Mouse (Mus musculus) MEL (cell line): ENCODE data around the gene Chd3. TPM values are rescaled to one million over a fixed set of nuclear protein-coding genes. Genes with fewer than 3 reads are reported as not detected.
A peak's percentile ranks its signal among the peaks of the same experiment; 100 is the strongest.

Experiments used
- DNase-seq: peaks from one replicate; pipeline ENCODE4 v3.0.0; 2011; ENCODE audit warnings: low read depth, low spot score
- H3K27ac ChIP-seq: 2 replicates; pipeline ENCODE4 v1.5.1; 2012; ENCODE audit warnings: low read depth, mild to moderate bottlenecking, control low read depth, low read length, moderate library complexity; ENCODE audit not compliant: control insufficient read depth
- H3K27me3 ChIP-seq, 2 experiments: fragments of 150-350 bp in 1 of 2; sonication (generic) in 1 of 2; 2 replicates each; pipeline ENCODE4 v1.6.1; 2012; ENCODE audit warnings: low read length in 2 of 2, mild to moderate bottlenecking in 2 of 2, improper control_type of control experiment in 1 of 2, moderate library complexity in 1 of 2; ENCODE audit not compliant: insufficient read depth in 2 of 2, control insufficient read depth in 1 of 2
- H3K36me3 ChIP-seq, 2 experiments: 2 replicates each; pipeline ENCODE4 v1.6.1; 2012 to 2014; ENCODE audit warnings: low read length in 2 of 2, improper control_type of control experiment in 1 of 2, inconsistent platforms in 1 of 2, mild to moderate bottlenecking in 1 of 2; ENCODE audit not compliant: insufficient read depth in 2 of 2, control insufficient read depth in 1 of 2
- H3K4me1 ChIP-seq, 2 experiments: fragments of 150-350 bp in 1 of 2; sonication (generic) in 1 of 2; 2 replicates each; pipeline ENCODE4 v1.6.1; 2012; ENCODE audit warnings: low read length in 2 of 2, improper control_type of control experiment in 1 of 2, mild to moderate bottlenecking in 1 of 2; ENCODE audit not compliant: insufficient read depth in 2 of 2, control insufficient read depth in 1 of 2
- H3K4me3 ChIP-seq, 2 experiments: fragments of 150-350 bp in 1 of 2; sonication (generic) in 1 of 2; 2 replicates each; pipeline ENCODE4 v1.5.1; 2012; ENCODE audit warnings: low read depth in 2 of 2, low read length in 2 of 2, mild to moderate bottlenecking in 2 of 2, moderate library complexity in 2 of 2, control low read depth in 1 of 2, improper control_type of control experiment in 1 of 2; ENCODE audit not compliant: control insufficient read depth in 1 of 2, insufficient read depth in 1 of 2
- H3K79me2 ChIP-seq: 2 replicates; pipeline ENCODE4 v1.6.1; 2012; ENCODE audit warnings: mild to moderate bottlenecking, low read length, moderate library complexity; ENCODE audit not compliant: control insufficient read depth, poor library complexity, insufficient read depth
- H3K9ac ChIP-seq: 2 replicates; pipeline ENCODE4 v1.6.1; 2012; ENCODE audit warnings: low read depth, mild to moderate bottlenecking, control low read depth, low read length, moderate library complexity; ENCODE audit not compliant: control insufficient read depth, poor library complexity, severe bottlenecking
- H3K9me3 ChIP-seq: fragments of 150-350 bp; sonication (generic); replicated peaks from 2 replicates; pipeline ENCODE4 v1.6.1; 2012; ENCODE audit warnings: mild to moderate bottlenecking, low read length, improper control_type of control experiment, moderate library complexity; ENCODE audit not compliant: insufficient read depth
- BHLHE40 ChIP-seq: IDR thresholded peaks from 2 replicates; pipeline ENCODE4 v1.6.1; 2012; ENCODE audit warnings: low read depth, mild to moderate bottlenecking, inconsistent platforms, low read length, improper control_type of control experiment, borderline replicate concordance
- CHD1 ChIP-seq: IDR thresholded peaks from 2 replicates; pipeline ENCODE4 v1.6.1; 2012; ENCODE audit warnings: low read depth, mild to moderate bottlenecking, inconsistent platforms, low read length, improper control_type of control experiment
- CHD2 ChIP-seq: IDR thresholded peaks from 2 replicates; pipeline ENCODE4 v1.6.1; 2011; ENCODE audit warnings: low read length, improper control_type of control experiment
- CTCF ChIP-seq, 3 experiments: IDR thresholded peaks in 2 of 3; conservative IDR thresholded peaks in 1 of 3; 2 replicates each; pipeline ENCODE4 v1.5.1; 2011 to 2012; ENCODE audit warnings: low read length in 3 of 3, low read depth in 2 of 3, mild to moderate bottlenecking in 2 of 3, improper control_type of control experiment in 1 of 3, inconsistent platforms in 1 of 3, mixed read lengths in 1 of 3, moderate library complexity in 1 of 3; ENCODE audit not compliant: control insufficient read depth in 1 of 3, insufficient read depth in 1 of 3, poor library complexity in 1 of 3, severe bottlenecking in 1 of 3
- ELF1 ChIP-seq: IDR thresholded peaks from 2 replicates; pipeline ENCODE4 v1.6.1; 2014; ENCODE audit warnings: low read depth, mild to moderate bottlenecking, inconsistent platforms, low read length, improper control_type of control experiment, moderate library complexity
- ETS1 ChIP-seq: IDR thresholded peaks from 2 replicates; pipeline ENCODE4 v1.6.1; 2012; ENCODE audit warnings: low read depth, mild to moderate bottlenecking, inconsistent platforms, low read length, improper control_type of control experiment, moderate library complexity
- GABPA ChIP-seq: IDR thresholded peaks from 2 replicates; pipeline ENCODE4 v1.6.1; 2012; ENCODE audit warnings: low read depth, mild to moderate bottlenecking, inconsistent platforms, low read length, improper control_type of control experiment, moderate library complexity
- GATA1 ChIP-seq: IDR thresholded peaks from 2 replicates; pipeline ENCODE4 v1.6.1; 2011; ENCODE audit warnings: low read depth, low read length, improper control_type of control experiment
- HCFC1 ChIP-seq: IDR thresholded peaks from 2 replicates; pipeline ENCODE4 v1.6.1; 2012; ENCODE audit warnings: low read depth, mild to moderate bottlenecking, inconsistent platforms, low read length, improper control_type of control experiment, moderate library complexity
- JUND ChIP-seq: IDR thresholded peaks from 2 replicates; pipeline ENCODE4 v1.6.1; 2011; ENCODE audit warnings: low read depth, mild to moderate bottlenecking, improper control_type of control experiment, low read length
- KAT2A ChIP-seq: conservative IDR thresholded peaks from 2 replicates; pipeline ENCODE4 v1.6.1; 2012; ENCODE audit warnings: low read depth, low read length, improper control_type of control experiment, inconsistent platforms
- MAFK ChIP-seq: IDR thresholded peaks from 2 replicates; pipeline ENCODE4 v1.6.1; 2011; ENCODE audit warnings: low read depth, mild to moderate bottlenecking, low read length, improper control_type of control experiment, borderline replicate concordance
- MAX ChIP-seq: IDR thresholded peaks from 2 replicates; pipeline ENCODE4 v1.6.1; 2011; ENCODE audit warnings: low read length, improper control_type of control experiment
- MAZ ChIP-seq: IDR thresholded peaks from 2 replicates; pipeline ENCODE4 v1.6.1; 2012; ENCODE audit warnings: low read depth, mild to moderate bottlenecking, inconsistent platforms, low read length, improper control_type of control experiment
- MEF2A ChIP-seq: IDR thresholded peaks from 2 replicates; pipeline ENCODE4 v1.6.1; 2014; ENCODE audit warnings: low read depth, mild to moderate bottlenecking, inconsistent platforms, low read length, improper control_type of control experiment; ENCODE audit not compliant: poor library complexity, insufficient replicate concordance, severe bottlenecking; ENCODE audit errors: extremely low read depth
- MXI1 ChIP-seq: IDR thresholded peaks from 2 replicates; pipeline ENCODE4 v1.6.1; 2011; ENCODE audit warnings: mild to moderate bottlenecking, low read depth, low read length, improper control_type of control experiment
- MYC ChIP-seq: IDR thresholded peaks from 2 replicates; pipeline ENCODE4 v1.6.1; 2011; ENCODE audit warnings: low read depth, mild to moderate bottlenecking, low read length, improper control_type of control experiment, moderate library complexity
- NELFE ChIP-seq: IDR thresholded peaks from 2 replicates; pipeline ENCODE4 v1.6.1; 2011; ENCODE audit warnings: low read depth, low read length, improper control_type of control experiment
- NRF1 ChIP-seq: IDR thresholded peaks from 2 replicates; pipeline ENCODE4 v1.6.1; 2014; ENCODE audit warnings: low read depth, mild to moderate bottlenecking, inconsistent platforms, low read length, improper control_type of control experiment, moderate library complexity; ENCODE audit not compliant: poor library complexity, insufficient read depth, severe bottlenecking
- POLR2A ChIP-seq, 2 experiments: IDR thresholded peaks; 2 replicates each; pipeline ENCODE4 v1.6.1; 2011 to 2012; ENCODE audit warnings: low read length in 2 of 2, mild to moderate bottlenecking in 2 of 2, control low read depth in 1 of 2, improper control_type of control experiment in 1 of 2, low read depth in 1 of 2, moderate library complexity in 1 of 2; ENCODE audit not compliant: control insufficient read depth in 1 of 2, insufficient read depth in 1 of 2, poor library complexity in 1 of 2
- POLR2AphosphoS2 ChIP-seq: IDR thresholded peaks from 2 replicates; pipeline ENCODE4 v1.6.1; 2011; ENCODE audit warnings: low read length, improper control_type of control experiment
- POLR2AphosphoS5 ChIP-seq: IDR thresholded peaks from 2 replicates; pipeline ENCODE4 v1.6.1; 2012; ENCODE audit warnings: low read depth, borderline replicate concordance, mild to moderate bottlenecking, inconsistent platforms, low read length, moderate library complexity, mixed read lengths
- RAD21 ChIP-seq: IDR thresholded peaks from 2 replicates; pipeline ENCODE4 v1.6.1; 2011; ENCODE audit warnings: mild to moderate bottlenecking, low read depth, low read length, improper control_type of control experiment
- SIN3A ChIP-seq: IDR thresholded peaks from 2 replicates; pipeline ENCODE4 v1.6.1; 2012; ENCODE audit warnings: low read length, improper control_type of control experiment, inconsistent platforms
- SMC3 ChIP-seq: IDR thresholded peaks from 2 replicates; pipeline ENCODE4 v1.6.1; 2011; ENCODE audit warnings: low read depth, low read length, improper control_type of control experiment
- TAL1 ChIP-seq: IDR thresholded peaks from 2 replicates; pipeline ENCODE4 v1.6.1; 2012; ENCODE audit warnings: mild to moderate bottlenecking, inconsistent platforms, low read length, moderate library complexity, mixed read lengths
- UBTF ChIP-seq: IDR thresholded peaks from 2 replicates; pipeline ENCODE4 v1.6.1; 2012; ENCODE audit warnings: low read depth, mild to moderate bottlenecking, inconsistent platforms, low read length, improper control_type of control experiment, moderate library complexity, borderline replicate concordance; ENCODE audit not compliant: insufficient read depth
- USF1 ChIP-seq: IDR thresholded peaks from 2 replicates; pipeline ENCODE4 v1.6.1; 2014; ENCODE audit warnings: low read depth, mild to moderate bottlenecking, inconsistent platforms, low read length, improper control_type of control experiment, moderate library complexity
- USF2 ChIP-seq, 2 experiments: IDR thresholded peaks; 2 replicates each; pipeline ENCODE4 v1.6.1; 2011 to 2012; ENCODE audit warnings: improper control_type of control experiment in 2 of 2, low read length in 2 of 2, borderline replicate concordance in 1 of 2, inconsistent platforms in 1 of 2, low read depth in 1 of 2, mild to moderate bottlenecking in 1 of 2; ENCODE audit not compliant: insufficient read depth in 1 of 2
- ZC3H11A ChIP-seq: IDR thresholded peaks from 2 replicates; pipeline ENCODE4 v1.6.1; 2012; ENCODE audit warnings: low read depth, mild to moderate bottlenecking, inconsistent platforms, low read length, improper control_type of control experiment
- ZMIZ1 ChIP-seq: IDR thresholded peaks from 2 replicates; pipeline ENCODE4 v1.6.1; 2012; ENCODE audit warnings: low read depth, mild to moderate bottlenecking, inconsistent platforms, low read length, improper control_type of control experiment, moderate library complexity
- polyA plus RNA-seq, 2 experiments: library from polyadenylated mRNA; stranded (reverse) in 1 of 2; unstranded in 1 of 2; fragments of >175 nt in 1 of 2; fragments of >200 nt in 1 of 2; gene quantifications; 2 replicates each; pipeline versions ENCODE4 v1.2.1 to v1.2.4; 2012; ENCODE audit warnings: low replicate concordance in 2 of 2, low read depth in 1 of 2; ENCODE audit not compliant: insufficient read length in 2 of 2, insufficient read depth in 1 of 2, missing spikeins in 1 of 2
- total RNA-seq: library from RNA; depleted of rRNA; stranded (reverse); fragments of 300-350 nt; gene quantifications from 2 replicates; pipeline ENCODE4 v1.2.3, GENCODE M21; 2012

Gene Chd3
- total and polyA plus RNA-seq, 3 experiments: 37.3 to 84.9 TPM; not detected in 1

GRCm38 (mm10) chr11:69373223-69373965 is 4.2 kb upstream of the Chd3 start (continued):
- TF ChIP-seq CHD2 (no peak), RAD21 (no peak), SMC3 (no peak), JUND (0 out of 2 replicates have a peak, but pooled peaks have one; percentile 1), NRF1 (no peak; the same call in 1 of the 2 replicates), MYC (peak; percentile 88), POLR2A (IDR thresholded peaks at IDR 0.05; ENCODE audit: control insufficient read depth in 1 of 2, insufficient read depth in 1 of 2, low read depth in 1 of 2, low read length in 2 of 2, poor library complexity in 1 of 2) (peak; percentile 85 to 95), MAX (0 out of 2 replicates have a peak, but pooled peaks have one; percentile 39), TAL1 (peak; percentile 48; the same call in 1 of the 2 replicates), POLR2AphosphoS2 (peak; percentile 85), USF1 (no peak)

DNA sequence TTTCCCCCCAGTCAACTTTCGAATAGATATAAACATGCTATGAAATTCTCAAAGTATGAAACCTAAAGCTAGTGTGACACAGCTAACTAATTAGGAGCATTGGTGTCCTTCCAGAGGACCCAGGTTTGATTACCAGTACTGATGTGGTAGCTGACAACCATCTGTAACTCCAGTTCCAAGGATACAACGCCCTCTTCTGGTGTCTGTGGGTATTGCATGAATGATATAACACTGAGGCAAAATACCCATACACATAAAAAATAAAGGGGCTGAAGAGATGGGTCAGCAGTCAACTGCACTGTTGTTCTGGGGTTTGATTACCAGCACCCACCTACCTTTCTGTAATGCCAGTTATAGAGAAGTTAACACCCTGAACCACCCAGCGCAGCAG is 3.6 kb upstream of the Chd3 start:
- peak overlapping the region; percentile 84 for H3K27ac ChIP-seq
- H3K4me1 ChIP-seq: peaks cover 13 to 30% of the 10 kb centered on the region in 2 experiments
- H3K4me3 ChIP-seq: peak overlapping the region; percentile 84 to 95; a peak in 3 of 4 replicates

More for the DNA sequence above, 3.6 kb upstream of the Chd3 start:
- H3K79me2 ChIP-seq: peaks cover 13% of the 10 kb centered on the region
- H3K36me3 ChIP-seq: peaks cover 0 to 26% of the 10 kb centered on the region in 2 experiments; a peak in 2 of 4 replicates
- no peaks in the 10 kb centered on the region for H3K27me3 ChIP-seq
- no peaks in the 10 kb centered on the region for H3K9me3 ChIP-seq
- TF ChIP-seq MYC: no peak
- TF ChIP-seq CHD2: no peak
- no peak for TF ChIP-seq MAX
- TF ChIP-seq ELF1: no peak
- no peak for TF ChIP-seq JUND
- no peak for TF ChIP-seq MXI1
- TF ChIP-seq SIN3A: no peak; the same call in 1 of the 2 replicates
- no peak for TF ChIP-seq BHLHE40
- no peak for TF ChIP-seq GATA1
- TF ChIP-seq ETS1: no peak
- no peak for TF ChIP-seq KAT2A
- no peak for TF ChIP-seq POLR2AphosphoS5
- no peak for TF ChIP-seq USF2 (IDR thresholded peaks at IDR 0.05; ENCODE audit: borderline replicate concordance in 1 of 2, insufficient read depth in 1 of 2, low read depth in 1 of 2, low read length in 2 of 2)
- no peak; the same call in 1 of the 2 replicates for TF ChIP-seq ZMIZ1
- no peak for TF ChIP-seq POLR2A (IDR thresholded peaks at IDR 0.05; ENCODE audit: control insufficient read depth in 1 of 2, insufficient read depth in 1 of 2, low read depth in 1 of 2, low read length in 2 of 2, poor library complexity in 1 of 2)
- TF ChIP-seq HCFC1: no peak
- TF ChIP-seq UBTF: no peak
- peak; percentile 59 for TF ChIP-seq SMC3
- TF ChIP-seq RAD21: peak; percentile 71
- no peak for TF ChIP-seq MEF2A
- no peak for TF ChIP-seq MAFK
- no peak for TF ChIP-seq USF1
- TF ChIP-seq CTCF (IDR thresholded peaks at IDR 0.05 in 2 of 3, conservative IDR thresholded peaks at IDR 0.05 in 1 of 3; ENCODE audit: control insufficient read depth in 1 of 3, insufficient read depth in 1 of 3, low read depth in 2 of 3, low read length in 3 of 3, poor library complexity in 1 of 3, severe bottlenecking in 1 of 3): peak; percentile 45 to 93 (median 77); a peak in 5 of 6 replicates
- no peak for TF ChIP-seq GABPA
- TF ChIP-seq NRF1: no peak
- TF ChIP-seq MAZ: no peak
- peak; percentile 30; the same call in 1 of the 2 replicates for TF ChIP-seq CHD1
- TF ChIP-seq NELFE: no peak
- peak; percentile 60 for TF ChIP-seq ZC3H11A
- peak overlapping the region; percentile 11; the same call in 1 of the 2 replicates for H3K9ac ChIP-seq
- peak; percentile 86 for DNase-seq
